Mouse (Mus musculus) stomach, postnatal 0 days (tissue): Measurements from ENCODE around the gene 9930022D16Rik. TPM values are rescaled to one million over a fixed set of nuclear protein-coding genes. Genes with fewer than 3 reads are reported as not detected.

Source experiments
- ATAC-seq: fragments of 200-750 bp; cut with Nextera tagmentation; 2 replicates; pipeline ENCODE4 v1.8.0; 2017; ENCODE audit not compliant: low FRiP score, low TSS enrichment
- DNase-seq: peaks from one replicate; pipeline ENCODE4 v3.0.0-alpha.2; 2016; ENCODE audit warnings: low spot score
- H3K27ac ChIP-seq: fragments of 300-500 bp; sonication (generic); replicated peaks from 2 replicates; pipeline ENCODE4 v1.5.1; 2014; ENCODE audit warnings: mild to moderate bottlenecking, control low read depth
- H3K27me3 ChIP-seq: fragments of 300-500 bp; sonication (generic); 2 replicates; pipeline ENCODE4 v1.6.1; 2014; ENCODE audit warnings: low read length; ENCODE audit not compliant: control insufficient read depth, insufficient read depth
- H3K36me3 ChIP-seq: fragments of 300-500 bp; sonication (generic); 2 replicates; pipeline ENCODE4 v1.6.1; 2014; ENCODE audit warnings: low read length, mixed read lengths; ENCODE audit not compliant: control insufficient read depth, insufficient read depth
- H3K4me1 ChIP-seq: fragments of 300-500 bp; sonication (generic); replicated peaks from 2 replicates; pipeline ENCODE4 v1.6.1; 2014; ENCODE audit warnings: antibody characterized with exemption; ENCODE audit not compliant: control insufficient read depth, insufficient read depth
- H3K4me2 ChIP-seq: fragments of 300-500 bp; sonication (generic); replicated peaks from 2 replicates; pipeline ENCODE4 v1.6.1; 2014; ENCODE audit warnings: low read depth, mild to moderate bottlenecking, control low read depth, moderate library complexity
- H3K4me3 ChIP-seq: fragments of 300-500 bp; sonication (generic); 2 replicates; pipeline ENCODE4 v1.5.1; 2014; ENCODE audit warnings: low read depth, low read length, control low read depth
- H3K9ac ChIP-seq: fragments of 300-500 bp; sonication (generic); 2 replicates; pipeline ENCODE4 v1.6.1; 2014; ENCODE audit warnings: mild to moderate bottlenecking, low read length, control low read depth, mixed read lengths
- H3K9me3 ChIP-seq: fragments of 300-500 bp; sonication (generic); 2 replicates; pipeline ENCODE4 v1.6.1; 2016; ENCODE audit warnings: low read length; ENCODE audit not compliant: control insufficient read depth
- CTCF ChIP-seq: IDR thresholded peaks from 2 replicates; pipeline ENCODE4 v1.5.1; 2016; ENCODE audit warnings: antibody characterized with exemption, low read depth, mild to moderate bottlenecking, moderate library complexity
- EP300 ChIP-seq: optimal IDR thresholded peaks from 2 replicates; pipeline ENCODE3; 2016; ENCODE audit warnings: antibody characterized with exemption
- WGBS: fragments of 180-500 bp; shearing (Covaris S2); extraction: QIAGEN DNeasy Blood & Tissue Kit; methylation state at CpG from one replicate; pipeline ENCODE4 v1.1.7; 2014; 5-methylcytosine and 5-hydroxymethylcytosine counted together
- polyA plus RNA-seq: library from polyadenylated mRNA; unstranded; fragments of >200 nt; fragmentation: Nextera tagmentation; extraction: Ambion mirVana; gene quantifications from 2 replicates; pipeline ENCODE4 v1.2.1, GENCODE M21; 2015

The 9930022D16Rik gene
- polyA plus RNA-seq, 1 experiment from 2014 or later: not detected

DNA sequence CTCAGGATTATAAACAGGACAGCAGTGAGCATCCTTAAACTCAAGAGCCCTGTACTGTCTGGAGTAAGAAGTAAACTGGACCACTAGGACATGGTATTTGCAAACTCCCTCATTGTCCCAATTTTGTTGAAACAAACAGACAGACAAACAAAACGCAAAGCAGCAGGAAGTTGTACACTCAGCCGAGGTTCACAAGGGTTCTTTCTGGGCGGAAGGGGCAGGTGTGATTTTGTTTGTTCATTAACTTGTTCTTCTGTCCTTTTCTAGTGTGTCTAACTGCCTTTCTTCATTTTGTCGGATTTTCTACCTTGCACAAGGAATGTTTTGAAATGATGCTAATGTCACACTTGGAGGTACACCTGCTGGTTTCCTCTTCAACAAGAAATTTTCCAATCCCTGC is 5.7 kb downstream of the 9930022D16Rik start:
- Histone ChIP-seq H3K4me1 (no peaks in the 10 kb centered on the region), H3K27me3 (no peaks in the 10 kb centered on the region), H3K9ac (no peak overlapping the region), H3K36me3 (no peaks in the 10 kb centered on the region), H3K4me2 (no peak overlapping the region), H3K9me3 (no peaks in the 10 kb centered on the region; the same call in 1 of the 2 replicates), H3K27ac (no peak overlapping the region), H3K4me3 (no peak overlapping the region)
- WGBS: 37% methylated on average over 4 of the region's 4 CpGs
- TF ChIP-seq CTCF (no peak), EP300 (no peak)
- DNase-seq (no peak), ATAC-seq (no peak)

DNA sequence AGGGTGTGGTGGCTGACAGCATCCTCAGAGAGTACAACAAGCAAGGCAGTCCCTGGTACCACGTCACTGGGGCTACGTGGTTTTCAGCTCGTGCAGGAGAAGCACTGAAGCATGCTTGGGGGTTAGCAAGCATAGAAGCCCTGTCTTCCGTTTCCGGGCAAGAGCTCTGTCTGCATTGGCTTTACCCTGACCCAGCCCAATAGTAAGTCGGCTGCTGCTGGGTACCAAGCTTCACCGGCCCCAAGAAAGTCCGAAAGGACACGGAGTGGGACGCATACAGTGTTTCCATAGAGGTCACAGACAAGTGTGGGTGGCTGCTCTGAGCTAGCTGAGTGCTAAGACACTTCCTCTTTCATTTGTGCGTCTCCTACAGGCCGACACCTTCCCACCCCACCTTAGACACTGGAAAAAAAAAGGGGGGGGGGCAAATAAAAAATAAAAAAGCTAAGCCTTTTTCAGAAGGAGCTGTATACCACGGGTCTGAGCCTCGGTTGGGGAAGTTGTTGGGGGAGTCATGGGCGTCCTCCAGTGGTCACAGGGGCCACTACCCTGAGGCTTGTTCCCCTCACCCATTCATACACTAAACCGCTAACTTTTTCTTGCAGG is 6.3 kb downstream of the 9930022D16Rik start:
- WGBS: 54% methylated on average over 16 of the region's 16 CpGs
- TF ChIP-seq CTCF: no peak
- TF ChIP-seq EP300: no peak
- ATAC-seq: 0 out of 2 replicates have a peak, but pooled peaks have one; percentile 21

DNA sequence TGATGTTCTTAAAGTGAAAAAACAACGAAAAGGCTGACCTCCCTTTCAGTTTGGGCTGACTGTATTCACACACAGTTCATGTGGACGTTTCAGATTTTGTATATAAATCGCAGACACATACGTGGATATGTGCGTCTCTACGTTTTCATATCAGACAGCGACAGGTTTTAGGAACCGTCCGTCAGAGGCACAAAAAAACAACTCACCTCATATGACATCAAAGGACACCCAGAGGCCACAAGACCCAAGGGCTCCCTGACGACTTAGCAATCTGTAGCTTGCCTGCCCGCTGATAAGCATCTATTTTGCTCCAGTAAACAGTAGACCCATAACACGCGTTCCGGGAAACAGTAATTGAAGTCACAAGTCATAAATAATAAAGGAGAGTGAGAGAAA is 6.8 kb downstream of the 9930022D16Rik start:
- no peak overlapping the region for H3K27ac ChIP-seq
- TF ChIP-seq EP300 (no peak), CTCF (no peak)

More for the DNA sequence above, 6.3 kb downstream of the 9930022D16Rik start:
- H3K4me1 ChIP-seq: no peaks in the 10 kb centered on the region
- H3K27me3 ChIP-seq: no peaks in the 10 kb centered on the region
- no peaks in the 10 kb centered on the region; the same call in 1 of the 2 replicates for H3K9me3 ChIP-seq
- H3K36me3 ChIP-seq: no peaks in the 10 kb centered on the region
- no peak for DNase-seq
- H3K4me3 ChIP-seq: no peak overlapping the region
- no peak overlapping the region for H3K27ac ChIP-seq
- no peak overlapping the region for H3K4me2 ChIP-seq
- H3K9ac ChIP-seq: no peak overlapping the region

DNA sequence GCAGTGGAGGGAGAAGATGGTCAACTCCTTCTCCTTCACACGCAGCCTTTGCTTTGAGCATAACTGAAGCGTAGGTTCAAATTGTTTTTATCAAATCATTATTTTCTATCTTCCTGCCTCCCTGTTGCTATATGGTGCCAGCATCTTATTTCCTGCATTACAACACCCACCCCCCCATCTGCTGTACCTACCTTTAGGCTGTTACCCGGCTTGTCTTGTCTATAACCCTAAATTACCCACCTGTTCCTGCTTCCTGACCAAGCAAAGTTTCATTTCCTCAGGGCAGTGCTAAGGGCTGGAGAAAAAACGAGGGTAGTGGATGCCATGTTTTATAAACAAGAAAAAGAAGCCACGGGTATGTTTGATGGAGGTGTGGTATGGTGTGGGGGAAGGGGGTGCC is 7.5 kb downstream of the 9930022D16Rik start:
- Histone ChIP-seq H3K4me3 (no peak overlapping the region), H3K36me3 (no peaks in the 10 kb centered on the region), H3K9ac (no peak overlapping the region), H3K4me2 (no peak overlapping the region), H3K9me3 (no peaks in the 10 kb centered on the region; the same call in 1 of the 2 replicates), H3K27me3 (no peaks in the 10 kb centered on the region), H3K27ac (no peak overlapping the region), H3K4me1 (no peaks in the 10 kb centered on the region; the same call in 1 of the 2 replicates)
- DNase-seq (no peak), ATAC-seq (no peak)
- no peak for TF ChIP-seq CTCF
- TF ChIP-seq EP300: no peak
- 73% methylated on average over 5 of the region's 5 CpGs for WGBS

More for the DNA sequence above, 6.8 kb downstream of the 9930022D16Rik start:
- 75% methylated on average over 14 of the region's 14 CpGs for WGBS
- Histone ChIP-seq H3K9ac (no peak overlapping the region), H3K27me3 (no peaks in the 10 kb centered on the region), H3K9me3 (no peaks in the 10 kb centered on the region; the same call in 1 of the 2 replicates), H3K4me2 (no peak overlapping the region), H3K4me3 (no peak overlapping the region), H3K36me3 (no peaks in the 10 kb centered on the region), H3K4me1 (no peaks in the 10 kb centered on the region; the same call in 1 of the 2 replicates)
- no peak for ATAC-seq
- DNase-seq: no peak

DNA sequence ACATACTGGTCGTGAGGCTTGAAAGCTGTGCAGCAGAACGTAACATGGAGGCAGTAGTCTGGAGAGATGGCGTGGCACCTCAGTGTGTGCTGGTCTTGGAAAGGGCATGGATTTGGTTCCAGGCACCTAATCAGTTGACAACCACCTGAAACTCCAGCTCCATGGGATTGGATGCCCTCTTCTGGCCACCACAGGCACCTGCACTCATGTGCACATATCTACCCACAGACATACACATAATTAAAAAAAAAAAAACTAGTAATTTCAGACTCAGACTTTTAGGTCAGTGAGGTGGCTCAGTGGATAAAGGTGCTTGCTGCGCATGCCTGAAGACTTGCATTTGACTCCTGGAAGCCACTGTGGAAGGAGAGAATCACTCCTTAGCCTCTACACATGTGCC is 8.5 kb downstream of the 9930022D16Rik start:
- ATAC-seq (no peak), DNase-seq (no peak)
- Histone ChIP-seq H3K9ac (no peak overlapping the region), H3K27me3 (no peaks in the 10 kb centered on the region), H3K4me2 (no peak overlapping the region), H3K4me3 (no peak overlapping the region), H3K9me3 (no peaks in the 10 kb centered on the region; the same call in 1 of the 2 replicates), H3K27ac (no peak overlapping the region), H3K4me1 (no peaks in the 10 kb centered on the region; the same call in 1 of the 2 replicates), H3K36me3 (no peaks in the 10 kb centered on the region)
- peak; percentile 32; the same call in 1 of the 2 replicates for TF ChIP-seq CTCF
- no peak for TF ChIP-seq EP300
- WGBS: 98% methylated on average over 4 of the region's 4 CpGs

DNA sequence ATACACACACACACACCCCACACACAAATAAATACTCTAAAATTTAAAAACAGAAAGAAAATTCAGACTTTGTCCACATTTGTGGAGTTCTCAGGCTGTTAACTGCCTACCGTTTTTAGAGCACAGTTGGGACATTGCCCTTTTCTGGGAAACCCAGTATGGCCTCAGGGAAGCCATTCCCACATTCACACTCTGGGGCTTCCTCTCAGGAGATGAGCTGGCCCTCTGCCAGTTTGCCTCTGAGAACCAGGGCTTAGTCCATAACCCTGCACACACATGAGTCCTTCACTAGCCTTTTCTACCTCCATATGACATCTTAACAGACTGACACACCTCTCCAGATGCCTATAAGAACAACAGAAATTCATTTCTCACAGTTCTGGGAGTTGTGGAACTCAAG is 9.6 kb downstream of the 9930022D16Rik start:
- no peak for DNase-seq
- H3K9me3 ChIP-seq: no peaks in the 10 kb centered on the region; the same call in 1 of the 2 replicates
- H3K27me3 ChIP-seq: no peaks in the 10 kb centered on the region
- no peak overlapping the region for H3K4me3 ChIP-seq
- 72% methylated on average over 1 of the region's 1 CpGs for WGBS
- no peak overlapping the region for H3K4me2 ChIP-seq
- no peaks in the 10 kb centered on the region; the same call in 1 of the 2 replicates for H3K4me1 ChIP-seq
- no peaks in the 10 kb centered on the region for H3K36me3 ChIP-seq
- TF ChIP-seq CTCF (no peak), EP300 (no peak)
- H3K9ac ChIP-seq: no peak overlapping the region
- no peak overlapping the region for H3K27ac ChIP-seq
- no peak for ATAC-seq
